Mouse (Mus musculus) heart, postnatal 0 days (tissue): ENCODE data around the gene Tnfsf8.

Source experiments
- CTCF ChIP-seq: IDR thresholded peaks from 2 replicates; pipeline ENCODE4 v1.5.1; 2016; ENCODE audit warnings: antibody characterized with exemption, control low read depth, low read depth
- EP300 ChIP-seq: IDR thresholded peaks from 2 replicates; pipeline ENCODE4 v1.6.1; 2016; ENCODE audit warnings: antibody characterized with exemption, low read depth

DNA sequence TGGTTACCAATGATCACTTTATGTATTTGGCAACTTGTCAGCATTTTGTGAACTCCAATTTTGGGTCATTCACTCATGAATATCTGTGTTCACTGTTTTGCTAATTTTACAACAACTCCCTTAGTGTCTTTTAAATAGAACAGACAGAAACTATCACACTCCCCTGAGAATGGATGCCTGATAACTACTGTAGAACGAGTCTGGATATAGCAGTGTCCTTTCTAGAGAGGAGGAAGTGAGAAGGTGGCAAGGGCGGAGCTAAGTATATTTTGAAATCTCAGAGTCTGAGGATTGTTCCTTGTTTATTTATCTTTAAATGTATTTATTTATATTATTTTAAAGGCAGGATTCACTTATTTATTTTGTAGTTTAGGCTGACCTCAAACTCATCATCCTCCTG, 7.6 kb upstream of the Tnfsf8 start:
- no peak for TF ChIP-seq CTCF
- no peak for TF ChIP-seq EP300
